Mouse (Mus musculus): ENCODE measurements around the gene Coq7.

Coq7 gene

GRCm38 (mm10) chr7:118461400-118462136 is 71.6 kb downstream of the Coq7 start:
- DNase-seq (ENCODE audit: low read depth, low spot score): no peak

All from A20 (cell line).